Mouse (Mus musculus): Measurements from ENCODE around the gene Plod2. TPM values are rescaled to one million over a fixed set of nuclear protein-coding genes. Genes with fewer than 3 reads are reported as not detected.

Plod2 gene
- total RNA-seq (2021) = 10 to 100 TPM; 24.3 to 31.3 TPM

- peak; percentile 80 for DNase-seq
Observed at GRCm38 (mm10) chr9:92541977-92542561, at the start of gene Plod2. TSS of gene Plod2 (plus strand) at chr9:92542223.

GRCm38 (mm10) chr9:92499710-92500410, 42.2 kb upstream of the Plod2 start:
- DNase-seq = peak; percentile 93

- DNase-seq = no peak
Observed at GRCm38 (mm10) chr9:92504256-92504655, 37.8 kb upstream of the Plod2 start.

- DNase-seq = no peak
Observed at GRCm38 (mm10) chr9:92504889-92505288, 37.1 kb upstream of the Plod2 start.

- DNase-seq = no peak
Observed at GRCm38 (mm10) chr9:92511696-92512095, 30.3 kb upstream of the Plod2 start.

GRCm38 (mm10) chr9:92517036-92517435, 25.0 kb upstream of the Plod2 start:
- no peak for DNase-seq

GRCm38 (mm10) chr9:92520751-92521150, 21.3 kb upstream of the Plod2 start:
- no peak for DNase-seq

GRCm38 (mm10) chr9:92524506-92524905, 17.5 kb upstream of the Plod2 start:
- no peak for DNase-seq

- no peak for DNase-seq
Observed at GRCm38 (mm10) chr9:92530055-92530454, 12.0 kb upstream of the Plod2 start.

GRCm38 (mm10) chr9:92537735-92538134, 4.3 kb upstream of the Plod2 start:
- no peak for DNase-seq

- no peak for DNase-seq
Observed at GRCm38 (mm10) chr9:92538216-92538615, 3.8 kb upstream of the Plod2 start.

- peak; percentile 62 for DNase-seq
Observed at GRCm38 (mm10) chr9:92542591-92543416, 781 bp downstream of the Plod2 start.

GRCm38 (mm10) chr9:92544146-92544545, 2.1 kb downstream of the Plod2 start:
- no peak for DNase-seq

GRCm38 (mm10) chr9:92545021-92545420, 3.0 kb downstream of the Plod2 start:
- no peak for DNase-seq

GRCm38 (mm10) chr9:92546446-92546845, 4.4 kb downstream of the Plod2 start:
- no peak for DNase-seq

GRCm38 (mm10) chr9:92547106-92547505, 5.1 kb downstream of the Plod2 start:
- DNase-seq = no peak

GRCm38 (mm10) chr9:92547821-92548220, 5.8 kb downstream of the Plod2 start:
- DNase-seq = no peak

GRCm38 (mm10) chr9:92548603-92549002, 6.6 kb downstream of the Plod2 start:
- no peak for DNase-seq

GRCm38 (mm10) chr9:92549811-92550490, 7.9 kb downstream of the Plod2 start:
- DNase-seq = peak; percentile 52

- DNase-seq = no peak
Observed at GRCm38 (mm10) chr9:92550981-92551380, 9.0 kb downstream of the Plod2 start.

GRCm38 (mm10) chr9:92551666-92552065, 9.6 kb downstream of the Plod2 start:
- DNase-seq = no peak

- no peak for DNase-seq
Observed at GRCm38 (mm10) chr9:92552691-92553090, 10.7 kb downstream of the Plod2 start.

All from heart, postnatal 4 days (tissue).